Mouse (Mus musculus): ENCODE data around the gene Olfr547.

Gene Olfr547

DNA sequence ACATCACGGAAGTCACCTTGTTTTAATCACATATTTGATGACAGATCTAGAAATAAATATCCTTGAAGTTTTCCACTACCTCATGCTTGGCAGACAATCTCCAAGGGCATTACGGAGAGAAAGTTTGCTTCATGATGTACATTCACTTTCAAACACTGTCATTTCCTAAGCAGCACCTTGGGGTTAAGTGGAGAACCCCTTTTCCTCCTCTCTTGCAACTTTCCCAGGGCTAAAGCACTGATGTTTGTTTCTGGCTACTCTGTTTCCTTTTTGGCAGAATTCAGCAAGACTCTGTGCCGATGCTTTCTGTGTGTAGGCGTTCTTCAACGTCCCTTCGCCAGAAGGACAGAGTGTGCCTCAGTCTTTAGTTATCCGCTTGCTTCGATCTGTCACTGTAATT is 36.6 kb downstream of the Olfr547 start, which contains the start of gene Olfr550:
Olfr550 (plus strand) TSS at position 301 of the 400 bp plus-strand sequence.
- DNase-seq = no peak

- no peak for DNase-seq
Measured at GRCm38 (mm10) chr7:102573174-102573830, 38.8 kb downstream of the Olfr547 start.

- no peak for DNase-seq
Measured at GRCm38 (mm10) chr7:102575998-102576397, 41.4 kb downstream of the Olfr547 start.

Data from heart, adult 11 months (tissue).